In genomic region chr2:166606053-166606452, GRCm38 (mm10) we compare ENCODE assay signal across 12 mouse cellular contexts.
DNase-seq lines count a peak whose midpoint lies in the region; ATAC-seq and TF ChIP-seq lines count a peak whose summit lies in the region.
"Had no signal": no experiment of that assay in that cellular context is flagged by ENCODE, and none has a peak within 500 bp of the region (broad histone marks: within the 10 kb centered on the region; RNA-seq: fewer than 3 reads in every experiment).

No protein-coding gene starts in this region.

- no peaks in the 10 kb centered on the region for H3K4me1 ChIP-seq in intestine, postnatal 0 days (replicated peaks; ENCODE audit: control insufficient read depth, insufficient read depth, low read length)
- no peaks in the 10 kb centered on the region; the same call in 1 of the 2 replicates for H3K4me1 ChIP-seq in intestine, embryonic 15.5 days (replicated peaks)
- H3K4me1 ChIP-seq in midbrain, postnatal 0 days (ENCODE audit: insufficient read depth, low read length) = no peaks in the 10 kb centered on the region
- peaks cover 2% of the 10 kb centered on the region; the same call in 1 of the 2 replicates for H3K4me1 ChIP-seq in midbrain, embryonic 16.5 days (ENCODE audit: control insufficient read depth, insufficient read depth, low read length)
- peaks cover 46% of the 10 kb centered on the region for H3K4me1 ChIP-seq in embryonic facial prominence, embryonic 13.5 days
- H3K4me1 ChIP-seq: liver, embryonic 15.5 days had no signal

- no peaks in the 10 kb centered on the region for H3K9me3 ChIP-seq in intestine, postnatal 0 days (ENCODE audit: control insufficient read depth)
- no peaks in the 10 kb centered on the region for H3K9me3 ChIP-seq in intestine, embryonic 15.5 days
- no peaks in the 10 kb centered on the region for H3K9me3 ChIP-seq in midbrain, postnatal 0 days (ENCODE audit: low read length)
- no peaks in the 10 kb centered on the region for H3K9me3 ChIP-seq in midbrain, embryonic 16.5 days (replicated peaks; ENCODE audit: control insufficient read depth, low read length, poor library complexity, severe bottlenecking)
- no peaks in the 10 kb centered on the region for H3K9me3 ChIP-seq in embryonic facial prominence, embryonic 13.5 days
- H3K9me3 ChIP-seq: liver, embryonic 15.5 days; midbrain, embryonic 12.5 days had no signal

- H3K4me3 ChIP-seq in intestine, postnatal 0 days (ENCODE audit: low read depth, low read length) = no peak overlapping the region
- no peak overlapping the region for H3K4me3 ChIP-seq in intestine, embryonic 15.5 days (replicated peaks)
- H3K4me3 ChIP-seq in midbrain, postnatal 0 days (ENCODE audit: low read depth, low read length) = no peak overlapping the region
- H3K4me3 ChIP-seq in midbrain, embryonic 16.5 days (ENCODE audit: low read depth, low read length) = no peak overlapping the region
- H3K4me3 ChIP-seq in embryonic facial prominence, embryonic 13.5 days = no peak overlapping the region
- no peak overlapping the region for H3K4me3 ChIP-seq in myocyte
- H3K4me3 ChIP-seq: liver, embryonic 15.5 days; midbrain, embryonic 12.5 days had no signal

- H3K79me2 ChIP-seq in myocyte (ENCODE audit: control insufficient read depth, insufficient read depth) = no peaks in the 10 kb centered on the region

- no peak for DNase-seq in midbrain, postnatal 0 days (ENCODE audit: low spot score)
- DNase-seq in right cerebral cortex, adult 18-20 months = no peak
- DNase-seq: cerebellum, postnatal 36 days; kidney, adult 9 months had no signal

- peak; percentile 62 for TF ChIP-seq CTCF in intestine, postnatal 0 days (IDR thresholded peaks at IDR 0.05; ENCODE audit: low read depth)
- TF ChIP-seq CTCF in midbrain, postnatal 0 days (IDR thresholded peaks at IDR 0.05) = peak; percentile 36

- no peak overlapping the region for H3K27ac ChIP-seq in intestine, postnatal 0 days (ENCODE audit: low read depth, low read length)
- H3K27ac ChIP-seq in intestine, embryonic 15.5 days = no peak overlapping the region
- H3K27ac ChIP-seq in midbrain, postnatal 0 days (ENCODE audit: low read depth, low read length) = no peak overlapping the region
- H3K27ac ChIP-seq in midbrain, embryonic 16.5 days (ENCODE audit: low read length) = no peak overlapping the region
- H3K27ac ChIP-seq in embryonic facial prominence, embryonic 13.5 days = peak overlapping the region; percentile 48
- H3K27ac ChIP-seq: liver, embryonic 15.5 days; midbrain, embryonic 12.5 days had no signal

- 64% methylated on average over 6 of the region's 6 CpGs for WGBS in intestine, postnatal 0 days
- whole genome bisulfite sequencing in intestine, embryonic 15.5 days = 68% methylated on average over 6 of the region's 6 CpGs
- WGBS in midbrain, postnatal 0 days = 59% methylated on average over 6 of the region's 6 CpGs
- WGBS in midbrain, embryonic 16.5 days = 60% methylated on average over 6 of the region's 6 CpGs
- 36% methylated on average over 6 of the region's 6 CpGs for WGBS in embryonic facial prominence, embryonic 13.5 days

- ATAC-seq in intestine, postnatal 0 days = no peak
- ATAC-seq in intestine, embryonic 15.5 days = no peak
- no peak for ATAC-seq in midbrain, postnatal 0 days (ENCODE audit: low FRiP score)
- no peak for ATAC-seq in midbrain, embryonic 16.5 days
- ATAC-seq in embryonic facial prominence, embryonic 13.5 days (ENCODE audit: insufficient number of reproducible peaks, insufficient read depth, low FRiP score, low TSS enrichment, low read depth) = no peak
- ATAC-seq in megakaryocyte progenitor cell, adult 5-6 weeks (replicated peaks; ENCODE audit: poor library complexity) = no peak; the same call in 1 of the 2 replicates

- H3K36me3 ChIP-seq in intestine, postnatal 0 days (ENCODE audit: control insufficient read depth, insufficient read depth) = no peaks in the 10 kb centered on the region
- H3K36me3 ChIP-seq in intestine, embryonic 15.5 days = no peaks in the 10 kb centered on the region
- no peaks in the 10 kb centered on the region for H3K36me3 ChIP-seq in midbrain, postnatal 0 days (ENCODE audit: insufficient read depth, low read length)
- peaks cover 5% of the 10 kb centered on the region; the same call in 1 of the 2 replicates for H3K36me3 ChIP-seq in midbrain, embryonic 16.5 days (ENCODE audit: control insufficient read depth, insufficient read depth, low read length)
- H3K36me3 ChIP-seq in embryonic facial prominence, embryonic 13.5 days = peaks cover 23% of the 10 kb centered on the region
- H3K36me3 ChIP-seq in myocyte (ENCODE audit: control insufficient read depth, insufficient read depth) = no peaks in the 10 kb centered on the region

- no peak overlapping the region for H3K4me2 ChIP-seq in intestine, postnatal 0 days (replicated peaks; ENCODE audit: low read depth)
- no peak overlapping the region for H3K4me2 ChIP-seq in intestine, embryonic 15.5 days (replicated peaks)
- no peak overlapping the region for H3K4me2 ChIP-seq in midbrain, postnatal 0 days (ENCODE audit: low read depth, low read length, poor library complexity, severe bottlenecking)
- no peak overlapping the region for H3K4me2 ChIP-seq in midbrain, embryonic 16.5 days (ENCODE audit: low read length)
- no peak overlapping the region for H3K4me2 ChIP-seq in embryonic facial prominence, embryonic 13.5 days
- H3K4me2 ChIP-seq in myocyte (ENCODE audit: low read depth) = no peak overlapping the region
- H3K4me2 ChIP-seq: liver, embryonic 15.5 days; midbrain, embryonic 12.5 days had no signal

- H3ac ChIP-seq in myocyte (ENCODE audit: control insufficient read depth, insufficient read length) = no peak overlapping the region

- TF ChIP-seq POLR2A in myocyte (IDR thresholded peaks at IDR 0.05; ENCODE audit: insufficient read length, low read depth) = no peak

- H3K27me3 ChIP-seq in intestine, postnatal 0 days (replicated peaks; ENCODE audit: control insufficient read depth, insufficient read depth, low read length) = no peaks in the 10 kb centered on the region
- H3K27me3 ChIP-seq in intestine, embryonic 15.5 days (replicated peaks) = no peaks in the 10 kb centered on the region
- no peaks in the 10 kb centered on the region for H3K27me3 ChIP-seq in midbrain, postnatal 0 days (ENCODE audit: insufficient read depth, low read length)
- H3K27me3 ChIP-seq in midbrain, embryonic 16.5 days (ENCODE audit: control insufficient read depth, insufficient read depth, low read depth, low read length) = no peaks in the 10 kb centered on the region
- no peaks in the 10 kb centered on the region for H3K27me3 ChIP-seq in embryonic facial prominence, embryonic 13.5 days
- H3K27me3 ChIP-seq in myocyte (ENCODE audit: control insufficient read depth, insufficient read depth, insufficient read length) = no peaks in the 10 kb centered on the region
- H3K27me3 ChIP-seq: liver, embryonic 15.5 days; midbrain, embryonic 12.5 days had no signal

- no peak overlapping the region for H3K9ac ChIP-seq in intestine, postnatal 0 days (ENCODE audit: low read depth, low read length)
- no peak overlapping the region for H3K9ac ChIP-seq in intestine, embryonic 15.5 days
- H3K9ac ChIP-seq in midbrain, postnatal 0 days (replicated peaks; ENCODE audit: low read length, poor library complexity, severe bottlenecking) = no peak overlapping the region
- H3K9ac ChIP-seq in midbrain, embryonic 16.5 days (ENCODE audit: low read depth, low read length) = no peak overlapping the region
- H3K9ac ChIP-seq in embryonic facial prominence, embryonic 13.5 days = no peak overlapping the region
- H3K9ac ChIP-seq: liver, embryonic 15.5 days; midbrain, embryonic 12.5 days had no signal

TF ChIP-seq in myocyte, 11 proteins besides CTCF, POLR2A, EP300 and RAD21:
- TF ChIP-seq MYOG (IDR thresholded peaks at IDR 0.05; ENCODE audit: control insufficient read depth in 1 of 3, insufficient read depth in 1 of 3, insufficient read length in 2 of 3, low read depth in 2 of 3) (peak in 1 of 3 experiments; percentile 15), E2F4 (IDR thresholded peaks at IDR 0.05; ENCODE audit: insufficient read depth) (no peak), CEBPB (IDR thresholded peaks at IDR 0.05; ENCODE audit: insufficient read depth, poor library complexity, severe bottlenecking) (no peak), MYOD1 (IDR thresholded peaks at IDR 0.05; ENCODE audit: control insufficient read depth in 1 of 3, insufficient read length in 2 of 3, low read depth in 2 of 3) (peak in 2 of 3 experiments; percentile 38 to 79), MAX (IDR thresholded peaks at IDR 0.05; ENCODE audit: low read depth) (no peak), TCF12 (IDR thresholded peaks at IDR 0.05; ENCODE audit: insufficient read depth, poor library complexity, severe bottlenecking) (no peak), POLR2AphosphoS2 (IDR thresholded peaks at IDR 0.05; ENCODE audit: insufficient read length, low read depth) (no peak)
